Mouse (Mus musculus) layer of hippocampus, adult 2 months (tissue): Measurements from ENCODE around the gene Anks1b. TPM values are rescaled to one million over a fixed set of nuclear protein-coding genes. Genes with fewer than 3 reads are reported as not detected.
A peak's percentile ranks its signal among the peaks of the same experiment; 100 is the strongest.

Experiments used
- DNase-seq, 2 experiments: peaks; one replicate each; pipeline ENCODE4 v3.0.0; 2022; ENCODE audit warnings: low spot score in 2 of 2
- H3K27ac ChIP-seq: fragments of 200-600 bp; 2 replicates; pipeline ENCODE4 v1.8.1; 2022
- H3K4me3 ChIP-seq: fragments of 200-600 bp; 2 replicates; pipeline ENCODE4 v1.8.1; 2022; ENCODE audit warnings: mild to moderate bottlenecking
- CTCF ChIP-seq: fragments of 200-600 bp; conservative IDR thresholded peaks from 2 replicates; pipeline ENCODE4 v1.8.1; 2022; ENCODE audit warnings: antibody characterized with exemption, mild to moderate bottlenecking, moderate library complexity
- total RNA-seq, 2 experiments: library from RNA; stranded (reverse); gene quantifications; 2 replicates each; pipeline ENCODE4 v1.2.3; 2021

The Anks1b gene
- total RNA-seq, 2 experiments from 2014 or later = 540 to 541 TPM

DNA sequence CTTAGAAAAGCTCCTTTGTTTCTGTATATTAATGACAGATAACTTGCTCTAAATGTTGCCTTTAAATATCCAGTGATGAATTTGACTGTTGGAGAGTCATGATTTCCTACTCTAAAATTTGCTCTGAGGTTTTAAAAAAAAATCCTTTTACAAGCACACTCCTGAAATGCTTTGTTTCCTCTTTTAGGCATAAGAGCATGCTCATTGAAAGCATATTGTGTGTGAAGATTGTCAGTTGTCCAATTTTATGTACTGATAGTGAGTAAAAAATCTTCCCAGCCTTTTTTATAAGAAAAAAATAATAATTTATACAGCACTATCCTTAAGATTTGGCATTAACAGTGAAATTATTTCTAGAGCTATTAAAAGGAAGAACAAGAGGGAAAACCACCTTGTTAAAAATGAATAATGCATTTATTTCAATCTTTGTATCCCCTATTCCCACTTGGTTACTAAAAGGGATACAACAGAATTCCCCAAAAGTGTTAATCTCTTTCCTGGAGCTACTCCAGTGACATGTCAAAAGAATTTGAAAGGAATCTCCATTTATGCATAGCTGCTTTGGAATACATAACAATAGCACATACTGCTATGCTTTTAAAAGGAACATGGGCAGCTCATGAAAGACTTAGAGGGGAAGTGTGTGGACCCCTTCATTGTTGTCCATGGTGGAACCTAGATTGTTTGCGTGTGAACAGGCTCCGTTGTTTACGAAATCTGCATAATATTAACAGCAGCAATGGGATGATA is 130.8 kb downstream of the Anks1b start:
- no peak overlapping the region for H3K27ac ChIP-seq
- DNase-seq = no peak
- no peak overlapping the region for H3K4me3 ChIP-seq
- TF ChIP-seq CTCF = no peak

DNA sequence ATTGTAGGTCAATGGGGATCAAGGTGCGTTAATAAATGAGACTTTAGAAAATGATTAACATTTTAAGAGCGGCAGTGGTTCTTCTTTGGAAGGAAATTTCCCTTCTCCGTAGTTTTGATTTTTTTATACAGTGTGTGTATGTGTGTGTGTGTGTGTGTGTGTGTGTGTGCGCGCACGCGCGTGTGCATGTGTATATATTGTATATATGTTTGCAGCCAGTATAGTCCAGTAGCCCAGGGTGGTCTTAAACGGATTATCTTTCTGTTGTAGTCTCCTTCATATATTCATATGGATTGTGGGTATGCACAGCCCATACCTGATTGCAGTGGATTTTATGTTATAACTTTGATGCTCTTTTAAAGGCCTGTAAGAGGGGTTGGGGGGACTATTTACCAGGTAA is 131.6 kb downstream of the Anks1b start:
- TF ChIP-seq CTCF = no peak
- no peak for DNase-seq
- Histone ChIP-seq H3K27ac (no peak overlapping the region), H3K4me3 (no peak overlapping the region)

DNA sequence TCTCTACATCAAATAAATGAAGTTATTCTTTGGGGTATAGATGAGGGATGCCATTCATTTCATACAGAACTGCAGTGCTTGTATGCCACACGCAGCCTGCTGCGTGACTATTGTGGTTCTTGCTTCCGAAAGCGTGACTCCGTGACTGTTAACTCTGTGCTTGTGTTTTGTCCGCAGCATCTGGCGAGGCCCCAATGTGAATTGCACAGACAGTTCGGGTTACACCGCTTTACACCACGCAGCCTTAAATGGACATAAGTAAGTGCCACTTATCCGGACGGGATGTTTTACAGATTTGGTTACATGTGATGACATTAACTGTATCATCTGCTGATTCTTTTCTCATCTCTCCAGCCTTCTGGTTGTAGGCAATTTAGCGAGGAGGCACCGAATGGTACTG is 159.7 kb downstream of the Anks1b start:
- TF ChIP-seq CTCF = no peak
- Histone ChIP-seq H3K4me3 (peak overlapping the region; percentile 31; the same call in 1 of the 2 replicates), H3K27ac (0 out of 2 replicates have a peak overlapping the region, but pooled peaks have one; percentile 10)
- DNase-seq = no peak

DNA sequence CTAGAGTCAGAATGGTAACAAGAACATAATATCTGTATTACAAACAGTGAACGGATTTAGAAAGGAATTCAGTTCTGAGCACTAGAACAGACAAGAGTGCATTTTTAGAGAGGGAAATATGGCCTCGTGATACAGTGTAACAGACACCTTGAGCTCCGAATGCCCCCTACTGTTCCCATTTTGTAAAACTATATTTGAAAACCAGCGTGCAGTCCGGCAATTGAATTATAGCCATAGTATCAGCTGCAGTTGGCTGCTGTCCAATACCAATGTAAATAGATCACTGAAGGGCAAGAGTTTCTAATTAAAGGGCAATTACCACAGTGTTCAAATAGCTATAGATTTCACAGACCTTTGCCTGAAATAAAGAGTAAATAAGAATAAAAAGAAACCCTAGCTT is 170.0 kb downstream of the Anks1b start:
- DNase-seq = no peak
- TF ChIP-seq CTCF = peak; percentile 49
- Histone ChIP-seq H3K4me3 (no peak overlapping the region), H3K27ac (no peak overlapping the region)

DNA sequence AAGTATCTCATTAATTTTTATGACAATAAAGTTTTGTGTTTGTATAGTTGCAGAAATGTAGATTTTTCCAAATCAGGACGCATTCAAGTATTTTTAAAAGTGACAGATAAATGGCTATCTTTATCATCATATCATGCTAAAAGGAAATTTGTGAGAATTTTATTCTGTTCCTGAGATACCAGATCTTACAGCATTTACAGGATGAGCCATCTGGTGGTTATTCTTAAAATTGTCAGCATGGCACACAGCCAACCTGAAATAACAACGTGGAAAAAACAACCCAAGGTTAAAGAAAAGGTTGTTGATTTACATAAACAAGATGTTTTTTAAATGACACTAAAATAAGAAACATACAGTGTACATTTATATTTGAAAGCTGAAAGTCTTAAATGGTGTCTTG is 170.5 kb downstream of the Anks1b start:
- peak in 1 of 2 experiments; percentile 16 for DNase-seq
- TF ChIP-seq CTCF = peak; percentile 68

DNA sequence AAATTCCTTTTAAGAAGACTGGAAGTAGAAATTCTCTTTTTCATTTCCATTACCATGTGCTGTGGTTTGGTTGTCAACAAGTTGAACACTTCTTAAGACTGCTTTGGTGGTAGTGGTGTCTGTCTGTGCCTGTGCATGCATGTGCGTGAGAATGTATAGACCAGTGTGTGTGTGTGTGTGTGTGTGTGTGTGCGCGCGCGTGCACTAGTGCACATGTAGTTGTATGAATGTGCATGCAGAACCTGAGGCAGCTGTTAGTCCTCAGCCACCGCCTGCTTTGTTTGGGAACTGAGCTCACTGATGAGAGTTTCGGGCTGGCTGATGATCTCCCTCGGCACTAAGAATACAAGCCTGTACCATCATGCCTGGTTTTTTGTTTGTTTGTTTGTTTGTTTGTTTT is 170.9 kb downstream of the Anks1b start:
- Histone ChIP-seq H3K27ac (no peak overlapping the region), H3K4me3 (no peak overlapping the region)
- no peak for TF ChIP-seq CTCF
- no peak for DNase-seq

More for the DNA sequence above, 170.5 kb downstream of the Anks1b start:
- no peak overlapping the region for H3K27ac ChIP-seq
- H3K4me3 ChIP-seq = no peak overlapping the region

DNA sequence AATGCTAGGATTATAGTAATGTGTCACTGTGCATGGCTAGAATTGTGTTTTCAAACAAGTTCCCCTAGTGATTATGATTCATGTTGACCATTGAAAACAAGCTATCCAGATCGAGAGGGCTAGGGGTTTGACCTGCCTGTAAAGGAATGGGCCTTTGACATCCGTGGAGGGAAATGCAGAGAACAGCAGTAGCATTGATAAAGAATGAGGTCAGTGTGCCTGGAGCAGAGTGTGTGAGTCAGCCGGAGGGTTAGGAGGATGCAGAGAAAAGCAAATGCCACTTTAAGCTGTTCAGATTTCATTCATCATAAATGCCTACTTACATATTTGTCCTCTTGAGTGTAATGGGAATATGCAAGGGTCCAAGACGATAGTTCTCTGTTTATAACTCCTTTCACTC is 195.3 kb downstream of the Anks1b start:
- Histone ChIP-seq H3K4me3 (no peak overlapping the region), H3K27ac (no peak overlapping the region)
- no peak for DNase-seq
- TF ChIP-seq CTCF = no peak

DNA sequence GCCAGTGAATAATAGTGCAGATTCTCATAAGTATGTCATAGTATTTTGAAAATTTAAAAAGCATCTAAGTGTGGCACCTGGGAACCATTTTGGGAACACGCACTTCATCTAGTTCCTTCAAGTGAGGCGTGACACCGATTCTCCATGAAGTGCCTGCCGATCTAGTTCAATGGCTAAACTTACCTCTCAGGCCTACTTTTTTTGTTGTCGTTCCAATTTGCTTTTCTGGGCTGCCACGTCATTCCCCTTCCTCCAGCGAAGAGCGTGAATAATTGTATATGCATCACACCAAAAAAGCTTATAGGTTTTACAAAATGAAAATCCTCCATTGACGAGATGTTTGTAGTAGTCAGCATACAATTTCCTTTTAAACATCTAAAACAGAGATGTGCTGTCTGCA is 204.6 kb downstream of the Anks1b start:
- Histone ChIP-seq H3K27ac (no peak overlapping the region), H3K4me3 (no peak overlapping the region)
- TF ChIP-seq CTCF = no peak
- DNase-seq = no peak

DNA sequence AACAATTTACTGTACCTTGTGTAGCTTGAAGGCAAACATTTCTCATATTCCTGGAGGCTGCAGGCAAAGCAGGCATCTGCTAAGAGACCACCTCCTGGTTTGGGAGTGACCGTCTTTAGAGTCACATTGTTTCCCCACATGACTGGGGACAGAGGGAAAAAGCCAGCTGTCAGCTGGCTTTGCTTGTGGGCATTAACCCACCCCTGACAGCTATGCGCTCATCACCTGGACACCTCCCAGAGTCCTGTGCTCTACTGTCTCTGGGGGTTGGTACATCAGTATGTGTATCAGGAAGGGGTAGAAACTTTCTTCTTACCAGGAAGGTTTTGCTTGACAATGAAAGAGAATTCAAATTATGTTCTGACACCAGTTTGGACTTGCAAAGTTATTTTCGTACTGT is 207.8 kb downstream of the Anks1b start:
- no peak for DNase-seq
- H3K4me3 ChIP-seq = no peak overlapping the region
- TF ChIP-seq CTCF = no peak
- H3K27ac ChIP-seq = peak overlapping the region; percentile 89

DNA sequence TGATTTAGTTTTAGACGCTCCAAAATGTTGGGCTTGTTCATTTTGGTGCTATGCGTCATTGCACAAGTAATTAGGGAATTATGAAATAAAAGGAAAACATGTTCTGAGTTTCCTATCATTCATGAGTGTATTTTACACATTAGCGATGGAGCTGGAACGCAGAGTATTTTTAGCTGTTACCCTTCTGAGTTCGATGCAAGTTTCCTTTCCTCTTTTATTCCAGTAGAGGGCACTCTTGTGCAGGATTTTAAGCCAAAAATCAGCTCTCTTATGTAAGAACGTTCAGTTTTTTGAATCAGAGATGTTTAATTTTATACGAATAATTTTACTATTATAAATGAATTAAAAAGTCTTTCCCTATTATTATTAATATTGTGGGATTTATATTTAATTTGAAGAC is 208.3 kb downstream of the Anks1b start:
- DNase-seq = peak; percentile 35 to 55
- H3K27ac ChIP-seq = peak overlapping the region; percentile 89
- peak; percentile 94 for TF ChIP-seq CTCF
- H3K4me3 ChIP-seq = no peak overlapping the region

DNA sequence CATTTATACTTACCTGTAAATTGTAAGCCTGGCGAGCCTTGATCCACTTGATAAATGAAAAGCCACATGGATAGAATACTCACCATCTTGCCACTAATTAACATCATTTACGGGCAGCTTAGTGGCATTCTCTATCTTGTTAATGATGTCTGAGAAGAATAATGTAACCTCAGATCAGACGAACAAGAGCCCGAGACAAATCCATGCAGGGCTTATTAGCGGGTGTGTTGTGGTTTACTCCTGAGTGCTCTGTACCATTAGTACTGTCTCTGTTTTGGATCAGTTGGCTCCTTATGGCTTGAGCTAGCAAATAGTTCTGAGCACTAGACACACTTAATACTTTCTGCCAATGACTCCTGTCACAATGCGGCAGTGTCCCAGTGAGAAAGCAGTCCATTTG is 220.6 kb downstream of the Anks1b start:
- DNase-seq = no peak
- no peak overlapping the region for H3K27ac ChIP-seq

DNA sequence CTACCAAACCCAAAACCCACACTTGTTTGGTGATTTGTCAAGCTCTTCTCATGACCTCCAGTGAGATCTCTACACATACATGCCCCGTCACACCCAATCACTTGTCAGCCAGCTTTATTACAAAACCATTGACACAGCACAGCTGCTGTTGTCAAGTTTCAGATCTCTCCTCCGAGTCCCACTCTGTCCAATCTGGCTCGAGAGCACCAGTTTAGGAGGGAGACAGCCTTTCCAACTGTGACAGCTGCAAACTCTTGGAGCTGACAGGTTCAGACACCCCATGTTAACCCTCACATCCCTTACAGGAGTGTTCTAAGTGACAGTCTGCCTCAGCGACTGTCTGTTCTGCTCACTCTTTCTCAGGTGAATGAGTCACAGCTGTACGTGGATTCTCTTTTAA is 239.4 kb downstream of the Anks1b start:
- no peak overlapping the region for H3K4me3 ChIP-seq
- no peak for DNase-seq
- no peak overlapping the region for H3K27ac ChIP-seq
- no peak for TF ChIP-seq CTCF

More for the DNA sequence above, 220.6 kb downstream of the Anks1b start:
- no peak for TF ChIP-seq CTCF
- no peak overlapping the region for H3K4me3 ChIP-seq

DNA sequence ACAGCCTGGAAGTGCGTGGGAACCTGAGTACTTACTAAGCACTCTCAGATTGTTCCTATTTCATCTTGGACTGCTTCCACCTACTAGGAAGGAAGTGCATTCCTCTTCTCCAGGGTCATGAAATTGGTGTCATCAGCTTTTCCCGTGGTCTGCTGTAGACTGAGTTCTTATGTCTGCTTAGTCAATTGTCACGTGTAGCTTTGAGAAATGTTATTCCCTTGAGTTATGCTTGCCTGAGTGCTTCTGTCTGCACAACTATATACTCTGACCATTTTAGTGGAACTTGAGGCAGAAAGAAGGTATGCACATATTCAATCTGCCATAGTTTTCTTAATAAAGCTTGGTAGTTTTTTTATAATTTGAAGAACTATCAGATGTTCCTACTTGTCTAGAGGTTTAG is 243.6 kb downstream of the Anks1b start:
- Histone ChIP-seq H3K27ac (no peak overlapping the region), H3K4me3 (no peak overlapping the region)
- no peak for DNase-seq
- TF ChIP-seq CTCF = no peak

DNA sequence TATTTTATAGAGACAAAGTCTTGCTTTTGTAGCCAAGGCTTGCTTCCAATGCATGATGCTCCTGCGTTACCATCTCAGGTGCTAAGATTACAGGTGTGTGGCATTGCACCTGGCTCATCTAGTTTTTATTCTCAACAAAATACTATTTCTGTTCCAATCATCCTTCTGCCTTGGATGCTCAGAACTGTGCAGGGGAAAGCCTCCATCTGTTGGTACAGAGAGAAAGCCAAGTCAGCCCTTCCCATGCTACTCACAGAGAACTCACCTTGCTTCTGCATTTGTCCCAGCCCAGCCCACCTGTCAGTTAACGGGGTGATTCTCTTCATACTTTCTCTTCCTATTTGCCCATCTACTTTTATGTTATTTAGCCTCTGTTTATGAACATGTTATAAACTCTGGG is 244.5 kb downstream of the Anks1b start:
- no peak for TF ChIP-seq CTCF
- no peak for DNase-seq
- no peak overlapping the region for H3K27ac ChIP-seq
- no peak overlapping the region for H3K4me3 ChIP-seq

DNA sequence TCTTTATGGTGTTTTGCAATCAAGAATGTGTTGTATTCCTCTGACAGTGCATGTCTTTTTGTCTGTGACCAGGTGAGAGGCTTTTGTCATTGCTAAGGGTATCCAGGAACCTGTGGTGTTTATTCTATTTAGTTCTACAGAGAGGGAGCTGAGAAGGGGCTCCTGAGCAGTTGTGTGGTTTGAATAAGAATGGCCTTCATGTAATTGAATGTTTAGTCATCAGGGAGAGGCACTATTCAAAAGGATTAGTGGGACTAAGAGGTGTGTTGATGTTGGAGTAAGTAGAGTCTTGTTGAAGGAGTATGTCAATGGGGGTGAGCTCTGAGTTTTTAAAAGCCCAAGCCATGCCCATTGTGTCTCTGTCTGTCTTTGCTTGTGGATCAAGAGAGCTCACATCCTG is 264.2 kb downstream of the Anks1b start:
- Histone ChIP-seq H3K27ac (no peak overlapping the region), H3K4me3 (no peak overlapping the region)
- no peak for DNase-seq
- no peak for TF ChIP-seq CTCF
